Mouse (Mus musculus) cerebellum, adult 2 months (tissue): ENCODE measurements around the gene Lrp5.

Experiments used
- CTCF ChIP-seq: fragments of 200-500 bp; IDR thresholded peaks from 2 replicates; pipeline ENCODE4 v1.5.1; 2011; ENCODE audit warnings: low read depth, mild to moderate bottlenecking, control low read depth, low read length, moderate library complexity, borderline replicate concordance; ENCODE audit not compliant: insufficient read depth
- POLR2A ChIP-seq: fragments of 200-500 bp; IDR thresholded peaks from 2 replicates; pipeline ENCODE4 v1.6.1; 2011; ENCODE audit warnings: low read length, control low read depth, borderline replicate concordance; ENCODE audit not compliant: insufficient read depth

GRCm38 (mm10) chr19:3666632-3667031, 19.7 kb downstream of the Lrp5 start:
- TF ChIP-seq CTCF (no peak), POLR2A (no peak)
